Mouse (Mus musculus) central nervous system, embryonic 11.5 days (tissue): ENCODE data around the gene Tmem201. TPM values are rescaled to one million over a fixed set of nuclear protein-coding genes. Genes with fewer than 3 reads are reported as not detected.

Experiments
- polyA plus RNA-seq: library from polyadenylated mRNA; depleted of rRNA; stranded (reverse); fragments of >200 nt; gene quantifications from 2 replicates; pipeline ENCODE4 v1.2.3, GENCODE M21; 2012; rRNA removed

Gene Tmem201
- 46.6 and 58.3 TPM in 2 replicates for polyA plus RNA-seq

GRCm38 (mm10) chr4:149737383-149738324 lies at the start of gene Tmem201:
TSS of gene Tmem201 (minus strand) at chr4:149738044.

GRCm38 (mm10) chr4:149774094-149774470 lies 36.2 kb upstream of the Tmem201 start, which contains the start of gene Slc25a33:
TSS of gene Slc25a33 (minus strand) at chr4:149774277.

GRCm38 (mm10) chr4:149702210-149702979 lies 35.4 kb downstream of the Tmem201 start, which contains the start of gene Pik3cd:
TSS of gene Pik3cd (minus strand) at chr4:149702571.

Other genes with a start within 250 kb of the Tmem201 start
- gene Ctnnbip1, start 219.8 kb downstream of the Tmem201 start, polyA plus RNA-seq, result 35.4 and 40.5 TPM in 2 replicates
- 48.2 and 62.5 TPM in 2 replicates for gene Clstn1, start 151.6 kb downstream of the Tmem201 start, polyA plus RNA-seq
- gene Pik3cd, start 35.5 kb downstream of the Tmem201 start, polyA plus RNA-seq, result 8.3 TPM in 2 replicates
- 7.5 and 9.7 TPM in 2 replicates for gene Slc25a33, start 36.2 kb upstream of the Tmem201 start, polyA plus RNA-seq
- 7.3 and 14.2 TPM in 2 replicates for gene Spsb1, start 217.0 kb upstream of the Tmem201 start, polyA plus RNA-seq